Mouse (Mus musculus): ENCODE measurements around the gene Paox. TPM values are rescaled to one million over a fixed set of nuclear protein-coding genes. Genes with fewer than 3 reads are reported as not detected.

Gene Paox
- total and polyA plus RNA-seq, 3 experiments = 0.25 TPM; not detected in 2

DNA sequence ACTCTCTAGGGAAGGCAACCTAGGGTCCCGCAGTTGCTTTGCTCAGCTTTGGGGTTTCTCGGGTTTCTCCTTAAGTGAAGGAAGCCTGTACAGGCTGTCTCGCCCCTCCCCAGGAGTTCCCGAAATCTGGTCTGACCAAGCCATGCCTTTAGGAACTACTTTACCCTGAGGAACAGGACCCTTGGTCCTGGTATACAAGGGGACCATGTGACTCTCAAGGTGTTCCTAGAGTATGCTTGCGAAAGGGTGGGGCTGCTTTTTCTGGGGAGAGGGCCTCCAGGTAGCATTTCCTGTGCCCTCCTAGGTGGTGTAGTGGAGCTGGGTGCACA, 10.4 kb downstream of the Paox start:
- H3K9me3 ChIP-seq (replicated peaks; ENCODE audit: insufficient read depth, low read length) = no peaks in the 10 kb centered on the region
- H3K9ac ChIP-seq (ENCODE audit: control insufficient read depth, low read depth, low read length, poor library complexity, severe bottlenecking) = no peak overlapping the region
- no peak for DNase-seq (ENCODE audit: low read depth, low spot score)
- H3K4me1 ChIP-seq (ENCODE audit: control insufficient read depth in 1 of 2, insufficient read depth in 2 of 2, low read length in 2 of 2) = no peaks in the 10 kb centered on the region; a peak in 1 of 4 replicates
- no peaks in the 10 kb centered on the region for H3K79me2 ChIP-seq (ENCODE audit: control insufficient read depth, insufficient read depth, low read length, poor library complexity)
- no peak overlapping the region for H3K27ac ChIP-seq (ENCODE audit: control insufficient read depth, low read depth, low read length)
- TF ChIP-seq SMC3 (IDR thresholded peaks at IDR 0.05; ENCODE audit: low read depth, low read length) (no peak), RCOR1 (IDR thresholded peaks at IDR 0.05; ENCODE audit: low read depth, low read length) (no peak), MEF2A (IDR thresholded peaks at IDR 0.05; ENCODE audit: extremely low read depth, insufficient replicate concordance, low read depth, low read length, poor library complexity, severe bottlenecking) (no peak), GABPA (IDR thresholded peaks at IDR 0.05; ENCODE audit: low read depth, low read length) (no peak), TAL1 (IDR thresholded peaks at IDR 0.05; ENCODE audit: low read length) (no peak), USF2 (IDR thresholded peaks at IDR 0.05; ENCODE audit: borderline replicate concordance in 1 of 2, insufficient read depth in 1 of 2, low read depth in 1 of 2, low read length in 2 of 2) (no peak), ETS1 (IDR thresholded peaks at IDR 0.05; ENCODE audit: low read depth, low read length) (no peak), UBTF (IDR thresholded peaks at IDR 0.05; ENCODE audit: borderline replicate concordance, insufficient read depth, low read depth, low read length) (no peak), ZKSCAN1 (IDR thresholded peaks at IDR 0.05; ENCODE audit: low read depth, low read length) (no peak), KAT2A (conservative IDR thresholded peaks at IDR 0.05; ENCODE audit: low read depth, low read length) (no peak), NELFE (IDR thresholded peaks at IDR 0.05; ENCODE audit: low read depth, low read length) (no peak), MYC (IDR thresholded peaks at IDR 0.05; ENCODE audit: low read depth, low read length) (no peak), ZMIZ1 (IDR thresholded peaks at IDR 0.05; ENCODE audit: low read depth, low read length) (no peak), ZNF384 (IDR thresholded peaks at IDR 0.05; ENCODE audit: low read depth, low read length) (no peak), EP300 (IDR thresholded peaks at IDR 0.05; ENCODE audit: low read depth in 1 of 2, low read length in 2 of 2) (no peak), POLR2AphosphoS5 (IDR thresholded peaks at IDR 0.05; ENCODE audit: borderline replicate concordance, low read depth, low read length) (no peak), CTCF (IDR thresholded peaks at IDR 0.05 in 2 of 3, conservative IDR thresholded peaks at IDR 0.05 in 1 of 3; ENCODE audit: control insufficient read depth in 1 of 3, insufficient read depth in 1 of 3, low read depth in 2 of 3, low read length in 3 of 3, poor library complexity in 1 of 3, severe bottlenecking in 1 of 3) (no peak), ZC3H11A (IDR thresholded peaks at IDR 0.05; ENCODE audit: low read depth, low read length) (no peak), RAD21 (IDR thresholded peaks at IDR 0.05; ENCODE audit: low read depth, low read length) (no peak)
- no peak overlapping the region for H3K4me3 ChIP-seq (ENCODE audit: control insufficient read depth in 1 of 2, insufficient read depth in 1 of 2, low read depth in 2 of 2, low read length in 2 of 2)
- H3K36me3 ChIP-seq (ENCODE audit: control insufficient read depth in 1 of 2, insufficient read depth in 2 of 2, low read length in 2 of 2) = no peaks in the 10 kb centered on the region; a peak in 1 of 4 replicates
- no peaks in the 10 kb centered on the region for H3K27me3 ChIP-seq (ENCODE audit: control insufficient read depth in 1 of 2, insufficient read depth in 2 of 2, low read length in 2 of 2)

DNA sequence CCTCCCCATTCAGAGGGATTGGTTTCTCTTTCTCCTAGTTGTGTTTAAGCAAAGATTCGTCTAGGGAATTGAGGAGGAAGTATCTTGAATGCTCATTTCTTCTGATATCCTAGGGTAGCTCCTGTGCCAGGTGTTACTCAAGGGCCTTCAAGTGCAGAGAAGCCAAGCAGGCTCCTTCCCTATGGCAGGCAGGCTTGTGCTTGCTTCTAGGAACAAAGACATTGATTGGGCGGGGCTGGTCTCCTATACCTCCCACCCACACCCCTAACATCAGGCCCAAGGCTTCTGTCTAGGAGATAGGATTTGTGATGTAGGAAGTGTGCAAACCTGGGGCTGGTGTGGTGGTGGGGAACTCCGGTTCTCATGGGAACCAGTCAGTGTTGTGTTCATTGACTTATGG, 11.3 kb downstream of the Paox start:
- Histone ChIP-seq H3K9ac (ENCODE audit: control insufficient read depth, low read depth, low read length, poor library complexity, severe bottlenecking) (no peak overlapping the region), H3K27ac (ENCODE audit: control insufficient read depth, low read depth, low read length) (no peak overlapping the region), H3K4me3 (ENCODE audit: control insufficient read depth in 1 of 2, insufficient read depth in 1 of 2, low read depth in 2 of 2, low read length in 2 of 2) (no peak overlapping the region), H3K9me3 (replicated peaks; ENCODE audit: insufficient read depth, low read length) (no peaks in the 10 kb centered on the region), H3K4me1 (ENCODE audit: control insufficient read depth in 1 of 2, insufficient read depth in 2 of 2, low read length in 2 of 2) (no peaks in the 10 kb centered on the region), H3K36me3 (ENCODE audit: control insufficient read depth in 1 of 2, insufficient read depth in 2 of 2, low read length in 2 of 2) (no peaks in the 10 kb centered on the region; a peak in 1 of 4 replicates), H3K27me3 (ENCODE audit: control insufficient read depth in 1 of 2, insufficient read depth in 2 of 2, low read length in 2 of 2) (no peaks in the 10 kb centered on the region), H3K79me2 (ENCODE audit: control insufficient read depth, insufficient read depth, low read length, poor library complexity) (no peaks in the 10 kb centered on the region)
- no peak for DNase-seq (ENCODE audit: low read depth, low spot score)
- TF ChIP-seq RCOR1 (IDR thresholded peaks at IDR 0.05; ENCODE audit: low read depth, low read length) (no peak), NRF1 (IDR thresholded peaks at IDR 0.05; ENCODE audit: insufficient read depth, low read depth, low read length, poor library complexity, severe bottlenecking) (no peak), USF1 (IDR thresholded peaks at IDR 0.05; ENCODE audit: low read depth, low read length) (no peak), KAT2A (conservative IDR thresholded peaks at IDR 0.05; ENCODE audit: low read depth, low read length) (no peak), HCFC1 (IDR thresholded peaks at IDR 0.05; ENCODE audit: low read depth, low read length) (no peak), MEF2A (IDR thresholded peaks at IDR 0.05; ENCODE audit: extremely low read depth, insufficient replicate concordance, low read depth, low read length, poor library complexity, severe bottlenecking) (no peak), SIN3A (IDR thresholded peaks at IDR 0.05; ENCODE audit: low read length) (no peak), POLR2AphosphoS2 (IDR thresholded peaks at IDR 0.05; ENCODE audit: low read length) (no peak), GATA1 (IDR thresholded peaks at IDR 0.05; ENCODE audit: low read depth, low read length) (no peak), E2F4 (IDR thresholded peaks at IDR 0.05; ENCODE audit: borderline replicate concordance, low read depth, low read length) (no peak), MAX (IDR thresholded peaks at IDR 0.05; ENCODE audit: low read length) (no peak), ZKSCAN1 (IDR thresholded peaks at IDR 0.05; ENCODE audit: low read depth, low read length) (no peak)
